ENCODE assay signal across 8 mouse cellular contexts in the genomic region with DNA sequence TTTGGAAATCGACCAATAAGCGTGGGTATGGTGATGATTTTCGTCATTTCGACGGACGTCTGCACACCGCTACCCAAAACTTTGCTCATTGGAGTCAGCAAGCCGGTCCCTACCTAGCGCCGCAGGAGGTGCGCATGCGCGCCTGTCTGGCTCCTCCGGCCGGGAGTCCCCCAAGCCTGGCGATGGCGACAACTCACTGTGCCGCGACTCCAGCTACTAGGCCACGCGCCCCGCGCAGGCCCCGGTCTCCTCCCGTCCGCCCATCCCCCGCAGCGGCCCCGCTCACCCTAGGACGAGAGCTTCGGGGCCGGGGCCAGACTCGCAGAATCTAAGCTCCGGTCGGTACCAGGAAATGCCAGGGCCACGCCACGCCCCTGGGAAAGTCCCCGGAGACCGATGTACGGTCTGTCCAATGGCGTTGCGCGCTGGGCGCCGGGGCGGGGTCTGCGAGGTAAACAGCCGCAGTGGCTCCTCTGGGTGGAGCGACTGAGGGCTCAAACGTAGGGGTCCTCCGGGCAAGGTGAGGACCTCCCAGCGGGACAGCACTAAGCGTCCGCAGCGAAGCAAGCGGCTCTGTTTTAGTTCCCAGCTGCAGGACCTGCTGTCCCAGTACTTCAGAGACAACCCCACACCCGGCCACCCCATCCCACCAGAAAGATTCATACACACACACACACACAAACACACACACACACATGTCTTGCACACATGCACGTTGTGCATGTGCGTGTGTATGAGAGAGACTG. TPM values are rescaled to one million over a fixed set of nuclear protein-coding genes. Genes with fewer than 3 reads are reported as not detected.
DNase-seq lines count a peak whose midpoint lies in the region; ATAC-seq and TF ChIP-seq lines count a peak whose summit lies in the region.

No protein-coding gene starts in this region.

- WGBS in bone marrow, adult 2 months, result under 1% methylated on average over 59 of the region's 59 CpGs
- under 1% methylated on average over 59 of the region's 59 CpGs for WGBS in embryonic facial prominence, embryonic 15.5 days
- WGBS in kidney, embryonic 14.5 days, result under 1% methylated on average over 59 of the region's 59 CpGs
- WGBS in limb, embryonic 15.5 days, result under 1% methylated on average over 59 of the region's 59 CpGs

- peak; percentile 95 for ATAC-seq in embryonic facial prominence, embryonic 15.5 days (ENCODE audit: insufficient number of reproducible peaks, low FRiP score, low TSS enrichment, low read depth)
- ATAC-seq in kidney, embryonic 14.5 days (ENCODE audit: low FRiP score, low TSS enrichment), result peak; percentile 99
- ATAC-seq in limb, embryonic 15.5 days (ENCODE audit: insufficient number of reproducible peaks, low FRiP score, low TSS enrichment, low read depth), result peak; percentile 95

- peak; percentile 12; the same call in 1 of the 2 replicates for TF ChIP-seq CTCF in bone marrow, adult 2 months (IDR thresholded peaks at IDR 0.05; ENCODE audit: control insufficient read depth, insufficient read depth, low read length)

- peaks cover 3% of the 10 kb centered on the region for H3K4me1 ChIP-seq in bone marrow, adult 2 months (ENCODE audit: control insufficient read depth, insufficient read depth, low read length)
- peaks cover 15% of the 10 kb centered on the region for H3K4me1 ChIP-seq in embryonic facial prominence, embryonic 15.5 days
- H3K4me1 ChIP-seq in kidney, embryonic 14.5 days (ENCODE audit: control insufficient read depth, insufficient read depth, low read length), result peaks cover 6% of the 10 kb centered on the region; the same call in 1 of the 2 replicates
- peaks cover 11% of the 10 kb centered on the region for H3K4me1 ChIP-seq in limb, embryonic 15.5 days

- H3K27me3 ChIP-seq in embryonic facial prominence, embryonic 15.5 days, result no peaks in the 10 kb centered on the region
- no peaks in the 10 kb centered on the region for H3K27me3 ChIP-seq in kidney, embryonic 14.5 days (ENCODE audit: control insufficient read depth, insufficient read depth, low read length)
- no peaks in the 10 kb centered on the region for H3K27me3 ChIP-seq in limb, embryonic 15.5 days

- H3K4me3 ChIP-seq in bone marrow, adult 2 months (replicated peaks; ENCODE audit: control insufficient read depth, low read depth, low read length), result peak overlapping the region; percentile 70
- H3K4me3 ChIP-seq in embryonic facial prominence, embryonic 15.5 days (replicated peaks), result peak overlapping the region; percentile 82
- peak overlapping the region; percentile 75 for H3K4me3 ChIP-seq in kidney, embryonic 14.5 days (ENCODE audit: low read length)
- H3K4me3 ChIP-seq in limb, embryonic 15.5 days, result peak overlapping the region; percentile 90

- peak overlapping the region; percentile 88 for H3K27ac ChIP-seq in bone marrow, adult 2 months (ENCODE audit: control insufficient read depth, insufficient read depth, low read depth, low read length, poor library complexity)
- peak overlapping the region; percentile 89 for H3K27ac ChIP-seq in embryonic facial prominence, embryonic 15.5 days (replicated peaks)
- H3K27ac ChIP-seq in kidney, embryonic 14.5 days (ENCODE audit: low read depth, low read length), result peak overlapping the region; percentile 60; the same call in 1 of the 2 replicates
- peak overlapping the region; percentile 92 for H3K27ac ChIP-seq in limb, embryonic 15.5 days

- H3K4me2 ChIP-seq in embryonic facial prominence, embryonic 15.5 days (replicated peaks), result peak overlapping the region; percentile 68
- H3K4me2 ChIP-seq in kidney, embryonic 14.5 days (replicated peaks; ENCODE audit: low read depth, low read length), result peak overlapping the region; percentile 60
- peak overlapping the region; percentile 68 for H3K4me2 ChIP-seq in limb, embryonic 15.5 days

- peak; percentile 61; the same call in 1 of the 2 replicates for TF ChIP-seq POLR2A in bone marrow, adult 2 months (IDR thresholded peaks at IDR 0.05; ENCODE audit: borderline replicate concordance, control insufficient read depth, low read depth, low read length)

- H3K36me3 ChIP-seq in embryonic facial prominence, embryonic 15.5 days, result no peaks in the 10 kb centered on the region
- no peaks in the 10 kb centered on the region for H3K36me3 ChIP-seq in kidney, embryonic 14.5 days (ENCODE audit: control insufficient read depth, insufficient read depth, low read length)
- 0 out of 2 replicates have a peak, but pooled peaks cover 2% of the 10 kb centered on the region for H3K36me3 ChIP-seq in limb, embryonic 15.5 days

- no peaks in the 10 kb centered on the region for H3K9me3 ChIP-seq in embryonic facial prominence, embryonic 15.5 days (replicated peaks)
- H3K9me3 ChIP-seq in kidney, embryonic 14.5 days (ENCODE audit: control insufficient read depth, low read length), result no peaks in the 10 kb centered on the region
- H3K9me3 ChIP-seq in limb, embryonic 15.5 days, result no peaks in the 10 kb centered on the region

- peak overlapping the region; percentile 72 for H3K9ac ChIP-seq in embryonic facial prominence, embryonic 15.5 days
- peak overlapping the region; percentile 72 for H3K9ac ChIP-seq in kidney, embryonic 14.5 days (ENCODE audit: low read depth, low read length)
- peak overlapping the region; percentile 80 for H3K9ac ChIP-seq in limb, embryonic 15.5 days

- DNase-seq in 416B (ENCODE audit: low read depth), result peak; percentile 96
- peak; percentile 99 for DNase-seq in heart, adult 9 months (ENCODE audit: low spot score in 2 of 2)
- peak; percentile 94 to 98 for DNase-seq in monocyte, adult 2 months (ENCODE audit: low read depth in 1 of 2, low spot score in 2 of 2)
- peak; percentile 98 to 99 for DNase-seq in spleen, postnatal 36 days (ENCODE audit: low spot score in 2 of 2)

RNA-seq across cellular contexts. Expression of a gene that starts 6.8 kb away (rescaled TPM):
- 10.1 and 22.5 TPM in 2 replicates for polyA plus RNA-seq in bone marrow, adult 2 months (2011; ENCODE audit: insufficient read depth, insufficient read length, low replicate concordance, missing spikeins)
- polyA plus RNA-seq in embryonic facial prominence, embryonic 15.5 days (2015; fragmentation: Nextera tagmentation; extraction: Ambion mirVana), result 23.0 and 24.5 TPM in 2 replicates
- 12.3 and 14.8 TPM in 2 replicates for polyA plus RNA-seq in kidney, embryonic 14.5 days (2014; fragmentation: Nextera tagmentation; extraction: Ambion mirVana)
- 24.2 and 25.0 TPM in 2 replicates for polyA plus RNA-seq in limb, embryonic 15.5 days (2015; fragmentation: Nextera tagmentation; extraction: Ambion mirVana)

RNA-seq across cellular contexts. Expression of a gene that starts 53.7 kb away (rescaled TPM):
- 86.6 and 132 TPM in 2 replicates for polyA plus RNA-seq in bone marrow, adult 2 months (2011; ENCODE audit: insufficient read depth, insufficient read length, low replicate concordance, missing spikeins)
- polyA plus RNA-seq in embryonic facial prominence, embryonic 15.5 days (2015; fragmentation: Nextera tagmentation; extraction: Ambion mirVana), result 285 and 293 TPM in 2 replicates
- 83.0 and 101 TPM in 2 replicates for polyA plus RNA-seq in kidney, embryonic 14.5 days (2014; fragmentation: Nextera tagmentation; extraction: Ambion mirVana)
- polyA plus RNA-seq in limb, embryonic 15.5 days (2015; fragmentation: Nextera tagmentation; extraction: Ambion mirVana), result 379 and 418 TPM in 2 replicates

Comparison
In these comparisons a context has a peak if more than half of its experiments do, and no peak if none do; other contexts are left out.
1. Peak in every context shown above with its lines: DNase-seq, ATAC-seq, H3K4me3 ChIP-seq and H3K27ac ChIP-seq.